Mouse (Mus musculus): ENCODE measurements at regions not wholly inside any gene's neighbourhood (a gene's known extent, or its start where the extent isn't known, plus 50 kb on each side); places are given as distances from the start of the nearest gene placed in this dataset.

DNA sequence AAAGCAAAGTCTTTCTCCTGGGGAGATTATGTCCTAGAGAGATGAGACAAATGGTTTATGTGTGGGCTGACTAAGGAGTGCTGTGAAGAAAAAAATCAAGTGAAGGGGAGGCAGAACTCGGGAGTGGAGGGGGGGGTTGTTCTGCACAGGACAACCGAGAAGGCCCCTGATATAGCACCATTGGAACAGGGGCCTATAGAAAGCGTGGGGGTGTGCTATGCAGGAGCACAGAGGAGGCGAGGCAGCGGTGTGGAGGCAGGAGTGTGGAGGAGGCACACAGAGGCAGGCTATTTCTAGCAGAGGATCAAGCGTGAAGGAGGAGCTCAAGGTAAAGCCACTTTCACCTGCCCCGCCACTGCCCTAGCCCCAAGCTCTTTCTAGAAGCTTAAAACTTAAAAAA is 88.0 kb upstream of the Dapk1 start:
- no peak for DNase-seq (ENCODE audit: low spot score)

GRCm38 (mm10) chr13:60514806-60515205 is 86.9 kb upstream of the Dapk1 start:
- no peak for DNase-seq (ENCODE audit: low spot score)

DNA sequence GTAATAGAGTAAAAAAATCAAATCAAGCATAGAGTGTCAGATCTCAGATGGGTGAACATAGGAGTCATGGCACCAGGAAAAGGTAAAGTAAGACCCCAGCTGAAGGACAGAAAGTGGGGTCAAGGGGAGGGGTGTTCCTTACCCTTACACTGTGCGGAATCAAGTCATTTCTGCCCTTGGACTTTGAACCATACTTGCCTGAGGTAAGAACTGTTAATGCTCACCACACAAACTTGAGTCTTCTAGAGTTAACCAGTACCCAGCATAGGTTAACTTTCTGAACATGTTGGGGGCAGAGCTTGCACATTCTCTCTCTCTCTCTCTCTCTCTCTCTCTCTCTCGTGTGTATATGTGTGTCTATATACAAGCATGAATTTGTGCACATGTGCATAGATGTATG is 83.7 kb upstream of the Dapk1 start:
- DNase-seq (ENCODE audit: low spot score): no peak

DNA sequence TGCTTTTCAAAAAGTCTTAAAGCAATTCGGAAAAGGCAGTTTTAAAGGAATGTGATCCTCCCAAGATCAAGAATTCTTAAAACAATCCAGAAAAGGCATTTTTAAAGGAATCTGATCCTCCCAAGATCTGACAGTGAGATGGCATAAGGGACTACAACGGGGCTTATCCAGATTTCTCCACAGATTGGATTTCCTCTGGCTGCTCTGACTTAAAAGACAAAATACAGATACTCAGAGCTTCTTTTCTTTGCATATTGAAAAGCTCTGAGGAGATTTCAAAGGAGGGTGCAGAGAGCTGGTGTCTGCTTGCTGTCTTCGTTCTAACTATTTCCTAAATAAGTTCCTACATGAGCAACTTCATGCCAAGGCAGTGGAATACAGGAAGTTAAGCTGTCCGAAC is 82.0 kb upstream of the Dapk1 start:
- DNase-seq (ENCODE audit: low spot score): no peak

- DNase-seq (ENCODE audit: low spot score): no peak
Observed at GRCm38 (mm10) chr13:60522719-60523450, 78.9 kb upstream of the Dapk1 start.

DNA sequence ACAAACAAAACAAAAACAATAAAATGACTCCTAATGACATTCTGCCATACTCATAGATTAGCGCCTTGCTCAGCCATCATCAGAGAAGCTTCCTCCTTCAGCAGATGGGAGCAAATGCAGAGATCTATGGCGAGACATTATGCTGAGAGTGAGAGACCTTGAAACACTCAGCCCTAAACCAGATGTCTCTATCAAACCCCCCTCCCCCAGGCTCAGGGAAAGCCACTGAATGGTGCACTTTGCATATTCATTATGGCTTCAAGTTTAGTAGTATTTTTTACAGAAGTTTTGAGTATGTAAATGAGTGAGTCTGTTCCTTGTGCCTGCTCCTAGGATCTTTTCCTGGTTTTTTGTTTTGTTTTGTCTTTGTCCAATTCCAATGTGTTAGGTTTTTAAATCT is 73.9 kb upstream of the Dapk1 start:
- no peak for DNase-seq (ENCODE audit: low spot score)

DNA sequence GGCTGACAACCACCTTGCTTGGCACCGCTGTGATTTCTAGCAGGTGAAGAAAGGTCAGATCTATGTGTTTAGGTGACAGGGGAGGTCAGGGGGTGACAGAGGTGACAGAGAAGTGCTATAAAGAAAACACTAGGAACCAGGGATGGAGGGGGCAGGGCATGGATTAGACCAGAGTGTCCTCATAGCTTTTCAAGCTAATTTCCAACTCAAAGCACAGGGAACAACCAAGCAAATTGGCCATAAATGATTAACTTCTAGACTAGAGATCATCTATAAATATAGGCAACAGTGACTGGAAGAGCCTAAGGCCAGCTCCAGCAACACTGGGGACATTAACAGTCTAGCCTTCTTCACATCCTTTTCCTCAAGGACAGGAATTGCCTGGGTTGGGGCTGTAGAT is 72.9 kb upstream of the Dapk1 start:
- DNase-seq (ENCODE audit: low spot score): no peak

DNA sequence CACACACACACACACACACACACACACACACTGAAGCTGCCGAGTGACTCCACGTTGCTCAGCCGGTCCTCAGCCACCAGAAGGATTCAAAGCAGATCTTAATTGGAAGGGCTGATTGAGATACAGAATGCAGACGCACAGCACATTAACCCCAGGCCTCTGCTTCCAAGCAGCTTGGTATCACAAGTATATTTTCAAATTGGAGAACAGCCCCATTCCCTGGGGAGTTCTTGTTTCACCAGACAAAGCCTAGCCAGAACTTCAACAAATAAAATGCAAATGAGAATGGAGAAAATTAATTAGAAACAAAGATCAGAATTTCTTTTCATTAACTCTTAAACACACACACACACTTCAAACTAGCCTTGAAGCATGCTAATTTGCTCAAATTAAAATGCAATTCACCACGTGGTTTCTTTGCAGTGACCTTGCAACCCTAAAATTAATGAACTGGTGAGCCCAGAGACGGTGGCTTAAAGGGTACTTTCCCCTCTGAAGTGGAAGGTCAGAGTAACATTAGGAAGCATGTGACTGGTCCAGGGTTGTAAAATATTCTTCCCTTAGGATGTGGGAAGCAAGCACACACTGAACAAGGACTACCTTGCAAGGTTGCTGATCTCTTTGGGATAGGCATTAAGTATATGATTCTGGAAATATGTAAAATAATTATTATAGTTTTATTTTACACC is 72.2 kb upstream of the Dapk1 start:
- no peak for DNase-seq (ENCODE audit: low spot score)

DNA sequence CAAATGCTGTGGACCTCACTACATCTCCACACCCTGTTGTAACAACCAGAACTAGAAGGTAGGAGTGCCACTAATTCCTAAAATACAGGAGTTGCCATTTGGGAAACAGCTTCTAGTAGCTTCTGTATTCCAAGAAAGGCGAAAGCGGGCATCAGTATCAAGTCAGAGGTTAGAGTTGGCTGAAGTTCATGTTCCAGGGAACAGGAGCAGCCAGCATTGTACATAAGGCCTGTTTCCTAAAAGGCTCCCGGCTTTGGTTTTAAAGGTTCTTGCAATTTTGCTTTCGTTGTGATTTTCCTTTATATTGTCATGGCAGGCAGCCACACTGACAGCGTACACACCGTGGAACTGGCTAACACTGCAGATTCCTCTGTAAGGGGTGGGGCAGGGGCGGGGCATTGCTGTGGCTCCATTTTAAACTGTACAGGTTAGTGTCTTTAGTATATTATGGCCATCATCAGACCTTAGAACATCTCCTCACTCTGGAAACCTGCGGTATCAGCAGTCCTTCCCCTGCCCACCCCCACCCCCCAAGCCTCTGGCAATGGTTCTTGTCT is 67.8 kb upstream of the Dapk1 start:
- no peak for DNase-seq (ENCODE audit: low spot score)

- DNase-seq (ENCODE audit: low spot score): no peak
Observed at GRCm38 (mm10) chr13:60534501-60534900, 67.2 kb upstream of the Dapk1 start.

DNA sequence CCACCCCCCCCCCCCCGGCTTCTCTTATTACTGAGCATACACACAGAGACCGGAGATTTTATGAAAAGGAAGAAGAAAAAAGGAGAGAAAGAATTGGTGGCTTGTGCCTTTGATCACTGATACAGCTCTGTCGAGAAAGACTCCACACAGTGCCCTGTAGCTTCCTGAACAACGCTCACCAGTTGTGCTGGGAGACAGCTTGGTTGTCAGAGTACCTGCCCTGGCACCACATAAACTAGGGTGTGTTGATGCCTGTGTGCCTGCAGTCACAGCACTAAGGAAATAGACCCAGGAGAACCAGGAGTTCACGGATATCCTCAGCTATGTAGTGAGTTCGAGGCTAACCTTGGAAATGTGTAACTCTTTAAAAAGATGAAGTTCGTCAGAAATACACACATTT is 66.7 kb upstream of the Dapk1 start:
- DNase-seq (ENCODE audit: low spot score): no peak

DNA sequence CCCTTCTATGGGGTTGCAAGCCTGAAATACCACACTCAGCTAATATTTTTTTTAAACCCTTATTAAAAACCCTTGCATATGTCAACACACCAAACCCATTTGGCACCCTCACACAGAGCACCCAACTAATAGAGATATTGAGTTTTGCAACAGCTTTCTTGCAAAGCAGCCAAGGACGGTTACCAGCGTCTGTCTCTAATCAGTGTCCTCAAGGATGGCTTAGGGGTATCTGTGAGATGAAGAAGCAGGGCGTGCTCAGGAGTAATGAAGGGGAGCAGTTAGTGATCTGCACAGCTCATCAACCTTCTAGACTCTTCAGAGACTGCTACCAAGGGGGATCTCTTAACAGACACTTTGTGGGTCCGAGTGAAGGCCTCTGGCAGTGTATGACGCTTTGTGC is 65.0 kb upstream of the Dapk1 start:
- no peak for DNase-seq (ENCODE audit: low spot score)

GRCm38 (mm10) chr13:60538110-60538509 is 63.6 kb upstream of the Dapk1 start:
- DNase-seq (ENCODE audit: low spot score): no peak

- no peak for DNase-seq (ENCODE audit: low spot score)
Observed at GRCm38 (mm10) chr13:60541165-60541564, 60.6 kb upstream of the Dapk1 start.

DNA sequence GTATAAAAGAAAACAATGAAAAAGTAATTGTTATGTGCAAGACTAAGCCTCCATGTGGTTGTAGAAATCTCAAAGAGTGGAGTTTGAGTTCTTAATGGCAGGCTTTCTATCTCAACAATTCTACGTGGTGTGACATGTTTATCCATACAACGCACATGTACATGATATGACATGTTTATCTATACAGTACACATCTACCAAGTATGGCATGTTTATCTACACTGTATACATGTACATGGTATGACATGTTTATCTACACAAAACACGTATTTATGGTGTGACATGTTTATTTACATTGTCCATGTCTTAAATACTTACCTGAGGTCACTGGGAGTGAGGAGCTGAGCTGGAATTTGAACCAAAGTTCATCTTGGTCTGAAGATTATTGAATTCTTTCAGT is 57.4 kb upstream of the Dapk1 start:
- DNase-seq (ENCODE audit: low spot score): no peak

GRCm38 (mm10) chr13:60545999-60546733 is 55.6 kb upstream of the Dapk1 start:
- DNase-seq (ENCODE audit: low spot score): no peak

Data from testis, postnatal 10 days (tissue).